Mouse (Mus musculus) layer of hippocampus, adult 6 months (tissue): ENCODE measurements around the gene Gltp. TPM values are rescaled to one million over a fixed set of nuclear protein-coding genes. Genes with fewer than 3 reads are reported as not detected.

Source experiments
- long read RNA-seq, 2 experiments: library from polyadenylated mRNA; unstranded; transcript quantifications; one replicate each; pipeline ENCODE4 v2.0.0; 2019 to 2020
- microRNA-seq: library from miRNA; unstranded; fragments of <30 nt; microRNA quantifications from one replicate; pipeline ENCODE4 v1.2.0, GENCODE M21; 2020
- polyA plus RNA-seq: library from polyadenylated mRNA; unstranded; fragments of <200 nt; fragmentation: Nextera tagmentation; gene quantifications from 2 replicates; pipeline ENCODE4 v1.2.3, GENCODE M21; 2021

The Gltp gene
- polyA plus RNA-seq: 93.0 and 93.3 TPM in 2 replicates
- long read RNA-seq, experiment 1, transcript Gltp-201 (5 exons, 1,762 nt): major isoform, 134 of 147 reads
- long read RNA-seq, experiment 1, partial matches to known transcripts: 3 of 147 reads
- long read RNA-seq, experiment 1, other reads (novel, unspliced or antisense): 10 of 147 reads
- long read RNA-seq, experiment 2, transcript Gltp-201 (5 exons, 1,762 nt): major isoform, 551 of 560 reads
- long read RNA-seq, experiment 2, partial matches to known transcripts: 4 of 560 reads
- long read RNA-seq, experiment 2, other reads (novel, unspliced or antisense): 5 of 560 reads

GRCm38 (mm10) chr5:114690633-114691567 is at the start of gene Gltp:
Gene Gltp, minus strand, starts transcription at chr5:114690984.

GRCm38 (mm10) chr5:114707265-114708068 is 16.7 kb upstream of the Gltp start, which contains the start of gene Tchp:
Gene Tchp, plus strand, starts transcription at chr5:114707760.

GRCm38 (mm10) chr5:114658255-114658654 is 32.5 kb downstream of the Gltp start, which contains the start of gene Trpv4:
Gene Trpv4, minus strand, starts transcription at chr5:114658421.

Small RNA genes within 50 kb of the gene (microRNA-seq; reads per million reads assigned to microRNA genes)
- gene Mir7028: 0.86 reads per million

Other genes starting within 250 kb of the Gltp start
- gene Mmab, start 246.9 kb downstream of the Gltp start, polyA plus RNA-seq: 12.6 and 14.6 TPM in 2 replicates
- gene Mvk, start 246.7 kb downstream of the Gltp start, polyA plus RNA-seq: 27.8 and 29.3 TPM in 2 replicates
- gene Fam222a, start 123.0 kb downstream of the Gltp start, polyA plus RNA-seq: 0.46 and 0.49 TPM in 2 replicates
- gene Trpv4, start 32.6 kb downstream of the Gltp start, polyA plus RNA-seq: 0.75 and 7.1 TPM in 2 replicates
- gene Tchp, start 16.8 kb upstream of the Gltp start, polyA plus RNA-seq: 5.0 and 5.3 TPM in 2 replicates
- 5.0 and 5.6 TPM in 2 replicates for gene Ankrd13a, start 83.7 kb upstream of the Gltp start, polyA plus RNA-seq
- gene Git2, start 84.5 kb upstream of the Gltp start, polyA plus RNA-seq: 19.1 and 19.8 TPM in 2 replicates
- 275 and 276 TPM in 2 replicates for gene 1500011B03Rik, start 132.5 kb upstream of the Gltp start, polyA plus RNA-seq
- not detected in 2 replicates for gene 4930519G04Rik, start 162.7 kb upstream of the Gltp start, polyA plus RNA-seq
- 0.10 and 0.14 TPM in 2 replicates for gene Gm9936, start 167.7 kb upstream of the Gltp start, polyA plus RNA-seq
- gene Oasl2, start 206.0 kb upstream of the Gltp start, polyA plus RNA-seq: 2.0 and 5.7 TPM in 2 replicates
- gene Oasl1, start 232.3 kb upstream of the Gltp start, polyA plus RNA-seq: 0.20 and 0.39 TPM in 2 replicates